Mouse (Mus musculus) heart, postnatal 0 days (tissue): Measurements from ENCODE around the gene H2al1i. TPM values are rescaled to one million over a fixed set of nuclear protein-coding genes. Genes with fewer than 3 reads are reported as not detected.
"Not testable (repeated sequence)": the region's sequence is repeated elsewhere in the genome, so short reads cannot be mapped to it uniquely, and the experiment has no call there.

Experiments used
- ATAC-seq: fragments of 200-750 bp; cut with Nextera tagmentation; 2 replicates; pipeline ENCODE4 v1.8.0; 2017; ENCODE audit warnings: low read depth, moderate number of reproducible peaks, moderate library complexity; ENCODE audit not compliant: insufficient read depth
- DNase-seq: peaks from one replicate; pipeline ENCODE4 v3.0.0-alpha.2; 2016; ENCODE audit warnings: low spot score
- H3K27ac ChIP-seq: fragments of 300-500 bp; sonication (generic); 2 replicates; pipeline ENCODE4 v1.5.1; 2014; ENCODE audit warnings: low read depth, mild to moderate bottlenecking
- H3K27me3 ChIP-seq: fragments of 300-500 bp; sonication (generic); 2 replicates; pipeline ENCODE4 v1.6.1; 2014; ENCODE audit warnings: low read length, mixed read lengths; ENCODE audit not compliant: control insufficient read depth, insufficient read depth
- H3K36me3 ChIP-seq: fragments of 300-500 bp; sonication (generic); replicated peaks from 2 replicates; pipeline ENCODE4 v1.6.1; 2014; ENCODE audit warnings: low read length, mixed read lengths; ENCODE audit not compliant: control insufficient read depth, insufficient read depth
- H3K4me1 ChIP-seq: fragments of 300-500 bp; sonication (generic); 2 replicates; pipeline ENCODE4 v1.6.1; 2014; ENCODE audit warnings: antibody characterized with exemption; ENCODE audit not compliant: control insufficient read depth, insufficient read depth
- H3K4me2 ChIP-seq: fragments of 300-500 bp; sonication (generic); 2 replicates; pipeline ENCODE4 v1.6.1; 2014; ENCODE audit warnings: low read depth, mild to moderate bottlenecking, low read length, moderate library complexity
- H3K4me3 ChIP-seq: fragments of 300-500 bp; sonication (generic); 2 replicates; pipeline ENCODE4 v1.5.1; 2014; ENCODE audit warnings: low read depth, low read length
- H3K9ac ChIP-seq: fragments of 300-500 bp; sonication (generic); replicated peaks from 2 replicates; pipeline ENCODE4 v1.6.1; 2014; ENCODE audit warnings: low read depth, low read length, mixed read lengths
- H3K9me3 ChIP-seq: fragments of 300-500 bp; sonication (generic); replicated peaks from 2 replicates; pipeline ENCODE4 v1.6.1; 2016; ENCODE audit warnings: low read length; ENCODE audit not compliant: control insufficient read depth
- WGBS: fragments of 180-500 bp; shearing (Covaris S2); extraction: QIAGEN DNeasy Blood & Tissue Kit; methylation state at CpG from one replicate; pipeline ENCODE4 v1.1.7; 2014; 5-methylcytosine and 5-hydroxymethylcytosine counted together
- polyA plus RNA-seq: library from polyadenylated mRNA; unstranded; fragments of >200 nt; fragmentation: Nextera tagmentation; extraction: Ambion mirVana; gene quantifications from 2 replicates; pipeline ENCODE4 v1.2.1, GENCODE M21; 2015
- total RNA-seq: library from RNA; depleted of rRNA; stranded (reverse); fragments of >200 nt; gene quantifications from 2 replicates; pipeline ENCODE4 v1.2.3, GENCODE M21; 2014; ENCODE audit warnings: low replicate concordance

Gene H2al1i
- total and polyA plus RNA-seq, 2 experiments from 2014 or later: not detected

DNA sequence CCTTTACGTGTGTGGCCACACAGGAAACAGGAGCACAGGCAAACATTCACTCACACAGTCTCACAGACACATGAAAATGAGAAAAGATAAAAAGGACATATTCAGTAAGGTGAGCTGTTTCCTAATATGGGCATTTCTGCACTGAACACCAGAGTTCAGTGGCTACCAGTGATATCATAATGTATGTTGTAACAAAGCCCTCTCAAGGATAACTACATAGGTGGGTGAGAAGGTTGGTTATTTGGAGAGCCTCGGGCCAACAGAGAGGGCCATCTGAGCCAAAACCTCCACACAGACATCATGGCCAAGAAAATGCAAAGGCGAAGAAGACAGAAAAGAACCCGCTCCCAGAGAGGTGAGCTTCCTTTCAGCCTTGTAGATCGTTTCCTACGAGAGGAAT lies 15.9 kb upstream of the H2al1i start, which contains the start of gene H2al1d:
Gene H2al1d, plus strand, starts transcription at position 301 of the 400 bp plus-strand sequence.
- H3K4me2 ChIP-seq, H3K36me3 ChIP-seq, H3K4me1 ChIP-seq, ATAC-seq, H3K9me3 ChIP-seq, DNase-seq, H3K4me3 ChIP-seq, H3K27ac ChIP-seq, H3K9ac ChIP-seq, H3K27me3 ChIP-seq: not testable (repeated sequence)
- WGBS: no CpG with 5 or more reads among the region's 6 CpGs

DNA sequence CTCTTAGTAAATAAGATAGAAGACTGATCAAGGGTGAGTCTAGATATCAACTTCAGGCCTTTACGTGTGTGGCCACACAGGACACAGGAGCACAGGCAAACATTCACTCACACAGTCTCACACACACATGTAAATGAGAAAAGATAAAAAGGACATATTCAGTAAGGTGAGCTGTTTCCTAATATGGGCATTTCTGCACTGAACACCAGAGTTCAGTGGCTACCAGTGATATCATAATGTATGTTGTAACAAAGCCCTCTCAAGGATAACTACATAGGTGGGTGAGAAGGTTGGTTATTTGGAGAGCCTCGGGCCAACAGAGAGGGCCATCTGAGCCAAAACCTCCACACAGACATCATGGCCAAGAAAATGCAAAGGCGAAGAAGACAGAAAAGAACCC lies 12.8 kb upstream of the H2al1i start, which contains the start of gene H2al1e:
Gene H2al1e, plus strand, starts transcription at position 301 of the 400 bp plus-strand sequence.
- not testable (repeated sequence) for DNase-seq, ATAC-seq, H3K27ac ChIP-seq, H3K9ac ChIP-seq, H3K36me3 ChIP-seq, H3K4me3 ChIP-seq, H3K4me2 ChIP-seq, H3K4me1 ChIP-seq, H3K27me3 ChIP-seq, H3K9me3 ChIP-seq
- WGBS: no CpG with 5 or more reads among the region's 3 CpGs

DNA sequence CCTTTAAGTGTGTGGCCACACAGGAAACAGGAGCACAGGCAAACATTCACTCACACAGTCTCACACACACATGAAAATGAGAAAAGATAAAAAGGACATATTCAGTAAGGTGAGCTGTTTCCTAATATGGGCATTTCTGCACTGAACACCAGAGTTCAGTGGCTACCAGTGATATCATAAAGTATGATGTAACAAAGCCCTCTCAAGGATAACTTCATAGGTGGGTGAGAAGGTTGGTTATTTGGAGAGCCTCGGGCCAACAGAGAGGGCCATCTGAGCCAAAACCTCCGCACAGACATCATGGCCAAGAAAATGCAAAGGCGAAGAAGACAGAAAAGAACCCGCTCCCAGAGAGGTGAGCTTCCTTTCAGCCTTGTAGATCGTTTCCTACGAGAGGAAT lies 9.6 kb upstream of the H2al1i start, which contains the start of gene H2al1f:
Gene H2al1f, plus strand, starts transcription at position 301 of the 400 bp plus-strand sequence.
- not testable (repeated sequence) for DNase-seq, H3K27ac ChIP-seq, H3K9ac ChIP-seq, ATAC-seq, H3K36me3 ChIP-seq, H3K4me3 ChIP-seq, H3K4me1 ChIP-seq, H3K27me3 ChIP-seq, H3K9me3 ChIP-seq, H3K4me2 ChIP-seq
- no CpG with 5 or more reads among the region's 6 CpGs for WGBS

DNA sequence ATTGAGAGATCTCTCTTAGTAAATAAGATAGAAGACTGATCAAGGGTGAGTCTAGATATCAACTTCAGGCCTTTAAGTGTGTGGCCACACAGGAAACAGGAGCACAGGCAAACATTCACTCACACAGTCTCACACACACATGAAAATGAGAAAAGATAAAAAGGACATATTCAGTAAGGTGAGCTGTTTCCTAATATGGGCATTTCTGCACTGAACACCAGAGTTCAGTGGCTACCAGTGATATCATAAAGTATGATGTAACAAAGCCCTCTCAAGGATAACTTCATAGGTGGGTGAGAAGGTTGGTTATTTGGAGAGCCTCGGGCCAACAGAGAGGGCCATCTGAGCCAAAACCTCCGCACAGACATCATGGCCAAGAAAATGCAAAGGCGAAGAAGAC lies 6.5 kb upstream of the H2al1i start, which contains the start of gene H2al1g:
Gene H2al1g, plus strand, starts transcription at position 301 of the 400 bp plus-strand sequence.
- DNase-seq, H3K4me1 ChIP-seq, ATAC-seq, H3K27ac ChIP-seq, H3K27me3 ChIP-seq, H3K4me2 ChIP-seq, H3K36me3 ChIP-seq, H3K9ac ChIP-seq, H3K4me3 ChIP-seq, H3K9me3 ChIP-seq: not testable (repeated sequence)
- no CpG with 5 or more reads among the region's 3 CpGs for WGBS

DNA sequence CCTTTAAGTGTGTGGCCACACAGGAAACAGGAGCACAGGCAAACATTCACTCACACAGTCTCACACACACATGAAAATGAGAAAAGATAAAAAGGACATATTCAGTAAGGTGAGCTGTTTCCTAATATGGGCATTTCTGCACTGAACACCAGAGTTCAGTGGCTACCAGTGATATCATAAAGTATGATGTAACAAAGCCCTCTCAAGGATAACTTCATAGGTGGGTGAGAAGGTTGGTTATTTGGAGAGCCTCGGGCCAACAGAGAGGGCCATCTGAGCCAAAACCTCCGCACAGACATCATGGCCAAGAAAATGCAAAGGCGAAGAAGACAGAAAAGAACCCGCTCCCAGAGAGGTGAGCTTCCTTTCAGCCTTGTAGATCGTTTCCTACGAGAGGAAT lies 3.3 kb upstream of the H2al1i start, which contains the start of gene H2al1h:
Gene H2al1h, plus strand, starts transcription at position 301 of the 400 bp plus-strand sequence.
- WGBS: no CpG with 5 or more reads among the region's 6 CpGs
- ATAC-seq, H3K9ac ChIP-seq: not testable (repeated sequence)

DNA sequence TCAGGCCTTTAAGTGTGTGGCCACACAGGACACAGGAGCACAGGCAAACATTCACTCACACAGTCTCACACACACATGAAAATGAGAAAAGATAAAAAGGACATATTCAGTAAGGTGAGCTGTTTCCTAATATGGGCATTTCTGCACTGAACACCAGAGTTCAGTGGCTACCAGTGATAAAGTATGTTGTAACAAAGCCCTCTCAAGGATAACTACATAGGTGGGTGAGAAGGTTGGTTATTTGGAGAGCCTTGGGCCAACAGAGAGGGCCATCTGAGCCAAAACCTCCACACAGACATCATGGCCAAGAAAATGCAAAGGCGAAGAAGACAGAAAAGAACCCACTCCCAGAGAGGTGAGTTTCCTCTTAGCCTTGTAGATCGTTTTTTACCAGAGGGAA lies 3.1 kb downstream of the H2al1i start, which contains the start of gene H2al1j:
Gene H2al1j, plus strand, starts transcription at position 301 of the 400 bp plus-strand sequence.
- H3K27ac ChIP-seq, H3K9me3 ChIP-seq, H3K27me3 ChIP-seq, H3K4me2 ChIP-seq, H3K36me3 ChIP-seq, DNase-seq, H3K4me3 ChIP-seq, ATAC-seq, H3K4me1 ChIP-seq, H3K9ac ChIP-seq: not testable (repeated sequence)
- WGBS: 86% methylated on average over 2 of the region's 2 CpGs

More for the DNA sequence above, 3.3 kb upstream of the H2al1i start, which contains the start of gene H2al1h:
- H3K9me3 ChIP-seq, DNase-seq, H3K27me3 ChIP-seq, H3K4me2 ChIP-seq, H3K36me3 ChIP-seq, H3K4me3 ChIP-seq, H3K27ac ChIP-seq, H3K4me1 ChIP-seq: not testable (repeated sequence)
